Mouse (Mus musculus): Measurements from ENCODE around the gene Lysmd3. TPM values are rescaled to one million over a fixed set of nuclear protein-coding genes. Genes with fewer than 3 reads are reported as not detected.

The Lysmd3 gene
- total RNA-seq, 2 experiments from 2014 or later = 7.9 to 9.2 TPM

DNA sequence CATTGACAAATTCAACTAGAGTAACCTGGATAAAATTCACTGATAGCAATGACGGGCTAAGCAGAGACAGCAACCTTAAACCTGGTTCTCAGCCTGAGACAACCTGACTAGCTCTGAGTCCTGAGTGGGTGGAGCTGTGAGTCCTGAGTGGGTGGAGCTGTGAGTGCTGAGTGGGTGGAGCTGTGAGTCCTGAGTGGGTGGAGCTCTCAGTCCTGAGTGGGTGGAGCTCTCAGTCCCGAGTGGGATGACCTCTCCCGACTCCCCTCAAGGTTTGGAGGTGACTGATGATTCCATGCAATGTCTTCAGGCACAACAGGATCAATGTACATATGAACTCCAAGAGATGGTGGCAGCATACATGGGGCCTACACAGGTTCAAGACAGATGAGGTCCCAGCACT lies 32.1 kb downstream of the Lysmd3 start:
- TF ChIP-seq CTCF (IDR thresholded peaks at IDR 0.05) = no peak
- H3K27ac ChIP-seq = no peak overlapping the region
- intact Hi-C loops (cut with DNase I) = no loop called here
- DNase-seq = no peak
- H3K4me3 ChIP-seq = no peak overlapping the region

DNA sequence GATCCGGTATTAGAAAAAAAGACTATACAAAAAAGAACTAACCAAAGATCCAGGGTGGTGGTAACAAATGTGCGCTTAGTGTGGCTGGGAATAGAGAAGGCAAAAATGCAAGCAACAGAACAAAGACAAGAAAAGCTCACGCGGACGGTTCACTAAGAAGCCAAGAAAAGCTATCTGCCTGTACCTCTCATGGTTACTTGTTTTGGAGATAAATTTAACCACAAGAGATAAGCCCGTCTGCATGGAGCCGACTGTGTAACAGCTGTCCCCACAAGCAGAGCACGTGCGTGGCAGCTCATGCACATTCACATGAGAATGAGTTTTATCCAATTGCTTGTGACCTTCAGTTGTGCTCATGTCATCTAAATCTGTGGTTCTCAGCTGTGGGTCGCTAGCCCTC lies 33.0 kb downstream of the Lysmd3 start:
- Histone ChIP-seq H3K27ac (no peak overlapping the region), H3K4me3 (no peak overlapping the region)
- intact Hi-C loops (cut with DNase I) = no loop called here
- TF ChIP-seq CTCF (IDR thresholded peaks at IDR 0.05) = no peak
- DNase-seq = no peak

- no peak overlapping the region for H3K27ac ChIP-seq
- no peak overlapping the region for H3K4me3 ChIP-seq
- DNase-seq = no peak
- TF ChIP-seq CTCF (IDR thresholded peaks at IDR 0.05) = no peak
- intact Hi-C loops (cut with DNase I) = no loop called here
Observed at GRCm38 (mm10) chr13:81691606-81692005, 34.1 kb downstream of the Lysmd3 start.

- H3K27ac ChIP-seq = no peak overlapping the region
- intact Hi-C loops (cut with DNase I) = no loop called here
- no peak overlapping the region for H3K4me3 ChIP-seq
- DNase-seq = no peak
- TF ChIP-seq CTCF (IDR thresholded peaks at IDR 0.05) = no peak
Observed at GRCm38 (mm10) chr13:81694446-81694845, 37.0 kb downstream of the Lysmd3 start.

DNA sequence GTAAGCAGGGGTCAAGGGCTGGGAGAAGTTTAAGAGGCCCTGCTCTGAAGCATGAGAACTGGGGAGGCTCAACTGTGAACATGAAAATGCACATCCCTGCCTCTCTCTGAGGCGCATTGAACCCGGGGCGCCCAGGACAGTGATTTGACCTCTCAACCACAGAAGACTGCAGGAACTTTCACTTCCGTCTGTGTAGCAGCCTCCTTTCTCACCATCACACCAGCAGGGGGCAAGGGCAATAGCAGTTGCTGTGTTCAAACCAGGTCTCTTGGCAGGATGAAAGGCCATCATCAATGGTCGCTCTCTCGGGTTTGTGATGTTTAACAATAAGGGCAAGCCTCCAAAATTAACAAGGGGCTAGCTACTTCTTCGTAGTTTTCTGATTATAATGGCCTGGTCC lies 45.7 kb downstream of the Lysmd3 start:
- no peak for TF ChIP-seq CTCF (IDR thresholded peaks at IDR 0.05)
- no peak overlapping the region for H3K4me3 ChIP-seq
- intact Hi-C loops (cut with DNase I) = no loop called here
- no peak for DNase-seq
- H3K27ac ChIP-seq = no peak overlapping the region

- intact Hi-C loops (cut with DNase I) = no loop called here
- Histone ChIP-seq H3K4me3 (no peak overlapping the region), H3K27ac (no peak overlapping the region)
- TF ChIP-seq CTCF (IDR thresholded peaks at IDR 0.05) = no peak
- no peak for DNase-seq
Observed at GRCm38 (mm10) chr13:81703621-81704020, 46.2 kb downstream of the Lysmd3 start.

DNA sequence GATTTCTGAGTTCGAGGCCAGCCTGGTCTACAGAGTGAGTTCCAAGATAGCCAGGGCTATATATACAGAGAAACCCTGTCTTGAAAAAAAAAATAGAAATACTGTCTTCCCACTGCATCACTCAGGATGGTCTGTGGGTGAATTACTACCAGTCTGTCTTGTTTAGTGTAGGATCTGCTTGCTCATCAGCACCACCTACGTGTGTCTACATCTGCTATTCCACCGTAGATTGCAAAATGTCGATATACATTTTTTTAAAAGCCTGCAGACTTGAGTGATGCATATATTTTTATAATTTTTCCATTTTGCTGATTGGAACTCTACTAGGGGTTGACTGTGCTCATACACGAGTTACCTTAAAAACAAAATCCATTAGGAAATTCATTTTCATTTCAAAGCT lies 48.8 kb downstream of the Lysmd3 start:
- no peak for DNase-seq
- Histone ChIP-seq H3K4me3 (no peak overlapping the region), H3K27ac (no peak overlapping the region)
- intact Hi-C loops (cut with DNase I) = no loop called here
- TF ChIP-seq CTCF (IDR thresholded peaks at IDR 0.05) = no peak

- intact Hi-C loops (cut with DNase I) = loop anchor here (5.0 kb wide), 1 partner anchor 53 kb away; the partner anchor contains the start of gene Lysmd3
- Histone ChIP-seq H3K27ac (no peak overlapping the region), H3K4me3 (peak overlapping the region; percentile 98)
- DNase-seq = no peak
- no peak for TF ChIP-seq CTCF (IDR thresholded peaks at IDR 0.05)
Observed at GRCm38 (mm10) chr13:81709805-81710204, 52.3 kb downstream of the Lysmd3 start.

DNA sequence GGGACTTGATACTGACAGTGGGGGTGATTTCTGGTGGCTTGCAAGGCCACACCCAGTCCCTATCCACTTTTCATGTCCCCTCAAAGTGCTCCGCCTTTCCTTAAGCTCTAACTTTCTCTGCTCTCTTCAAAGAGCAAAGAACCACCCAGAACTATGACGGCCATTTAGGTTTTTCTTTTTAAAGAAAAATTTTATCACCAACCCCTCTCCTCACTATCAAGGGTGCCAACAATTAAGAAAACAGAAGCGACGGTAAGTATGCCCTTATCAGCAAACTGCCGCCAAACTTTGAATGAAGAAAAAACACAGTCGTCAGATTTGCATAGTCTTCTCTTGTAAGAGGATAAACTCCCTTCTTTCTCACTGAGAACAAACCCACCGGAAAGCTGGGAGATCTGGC lies 52.8 kb downstream of the Lysmd3 start:
- DNase-seq = no peak
- intact Hi-C loops (cut with DNase I) = loop anchor here (5.0 kb wide), 1 partner anchor 53 kb away; the partner anchor contains the start of gene Lysmd3
- no peak for TF ChIP-seq CTCF (IDR thresholded peaks at IDR 0.05)
- Histone ChIP-seq H3K4me3 (peak overlapping the region; percentile 98), H3K27ac (peak overlapping the region; percentile 92)

GRCm38 (mm10) chr13:81710775-81711545 lies 53.5 kb downstream of the Lysmd3 start, which contains the start of the genes Polr3g and Mblac2:
Polr3g (minus strand) TSS chr13:81711013.
Mblac2 (plus strand) TSS chr13:81711341.
- Histone ChIP-seq H3K27ac (peak within 1 kb of the TSS; percentile 92), H3K4me3 (peak within 1 kb of the TSS; percentile 98)
- peak; percentile 31; the same call in 1 of the 2 replicates for TF ChIP-seq CTCF (IDR thresholded peaks at IDR 0.05)
- DNase-seq = peak; percentile 96
- intact Hi-C loops (cut with DNase I) = loop anchor here (5.0 kb wide), 1 partner anchor 54 kb away; the partner anchor contains the start of gene Lysmd3

DNA sequence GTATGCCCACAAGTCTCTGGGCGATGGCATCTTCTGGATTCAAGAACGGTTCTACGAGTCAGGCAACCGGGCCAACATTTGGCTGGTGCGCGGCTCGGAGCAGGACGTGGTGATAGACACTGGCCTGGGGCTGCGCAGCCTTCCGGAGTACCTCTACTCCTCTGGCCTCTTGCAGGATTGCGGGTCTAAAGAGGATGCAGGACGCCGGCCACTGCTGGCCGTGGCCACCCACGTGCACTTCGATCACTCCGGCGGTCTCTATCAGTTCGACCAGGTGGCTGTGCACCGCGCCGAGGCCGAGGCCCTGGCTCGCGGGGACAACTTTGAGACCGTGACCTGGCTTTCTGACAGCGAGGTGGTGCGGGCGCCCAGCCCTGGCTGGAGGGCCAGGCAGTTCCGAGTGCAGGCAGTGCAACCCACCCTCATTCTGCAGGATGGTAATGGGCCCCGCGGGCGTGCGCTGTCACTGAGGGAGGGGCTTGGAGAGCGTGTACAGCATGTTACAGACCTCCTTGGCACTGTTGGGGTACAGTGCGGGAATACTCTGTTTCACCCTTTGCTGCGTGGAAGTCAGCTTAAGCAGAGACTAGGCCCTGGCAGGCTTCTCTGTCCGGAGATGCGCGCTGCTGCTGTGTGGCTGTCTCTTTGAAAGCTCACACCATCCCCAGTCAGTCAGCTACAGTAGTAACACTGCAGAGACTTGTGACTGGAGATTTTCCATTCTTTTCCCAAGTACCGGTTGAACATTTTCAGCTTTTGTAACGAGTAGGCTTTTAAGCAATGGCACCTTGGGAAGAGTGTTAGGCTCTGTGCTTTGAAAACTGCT lies 54.3 kb downstream of the Lysmd3 start:
- peak; percentile 49 for DNase-seq
- Histone ChIP-seq H3K27ac (peak overlapping the region; percentile 92), H3K4me3 (peak overlapping the region; percentile 98)
- no peak for TF ChIP-seq CTCF (IDR thresholded peaks at IDR 0.05)
- intact Hi-C loops (cut with DNase I) = loop anchor here (5.0 kb wide), 1 partner anchor 54 kb away; the partner anchor contains the start of gene Lysmd3

GRCm38 (mm10) chr13:81713896-81714295 lies 56.4 kb downstream of the Lysmd3 start:
- no peak for TF ChIP-seq CTCF (IDR thresholded peaks at IDR 0.05)
- Histone ChIP-seq H3K27ac (no peak overlapping the region), H3K4me3 (no peak overlapping the region)
- intact Hi-C loops (cut with DNase I) = loop anchor here (5.0 kb wide), 1 partner anchor 57 kb away; the partner anchor contains the start of gene Lysmd3
- DNase-seq = no peak

Other genes with a start within 250 kb of the Lysmd3 start
- not detected for gene Adgrv1, start 24.5 kb upstream of the Lysmd3 start, total RNA-seq (2021)
- 1 to 10 TPM; 1.3 to 2.2 TPM for gene Polr3g, start 53.4 kb downstream of the Lysmd3 start, total RNA-seq (2021)
- 1 to 10 TPM; 1.6 to 2.0 TPM for gene Mblac2, start 53.7 kb downstream of the Lysmd3 start, total RNA-seq (2021)
- gene Cetn3, start 125.4 kb downstream of the Lysmd3 start, total RNA-seq (2021) = 10 to 100 TPM; 24.1 to 33.9 TPM

All from gastrocnemius, adult 2 months (tissue).